8 mouse cellular contexts compared by ENCODE assay signal in the genomic region with DNA sequence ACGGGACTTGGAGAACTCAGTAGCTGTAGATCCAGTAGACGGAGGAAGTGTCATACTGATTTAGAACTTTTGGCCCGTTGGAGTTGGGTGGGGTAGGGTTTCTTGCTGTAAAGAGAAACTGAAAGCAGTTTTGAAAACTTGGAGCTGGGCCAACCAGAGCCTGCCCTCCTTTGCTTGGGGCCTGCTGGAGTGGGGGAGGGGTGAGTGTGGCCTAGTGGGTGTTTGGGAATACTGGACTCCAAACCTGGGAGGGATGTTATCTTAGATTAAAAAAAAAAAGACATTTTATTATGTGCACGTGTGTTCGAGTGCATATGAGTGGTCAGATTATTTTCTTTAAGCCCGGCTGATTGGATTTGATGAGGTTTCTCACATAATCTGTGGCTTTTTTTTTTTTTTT. TPM values are rescaled to one million over a fixed set of nuclear protein-coding genes. Genes with fewer than 3 reads are reported as not detected.
A peak's percentile ranks its signal among the peaks of the same experiment; 100 is the strongest.
DNase-seq lines count a peak whose midpoint lies in the region; ATAC-seq and TF ChIP-seq lines count a peak whose summit lies in the region.

No protein-coding gene starts in this region.

- no peaks in the 10 kb centered on the region; the same call in 1 of the 2 replicates for H3K36me3 ChIP-seq in liver, embryonic 14.5 days (replicated peaks; ENCODE audit: control insufficient read depth, insufficient read depth, low read depth)
- no peaks in the 10 kb centered on the region for H3K36me3 ChIP-seq in neural tube, embryonic 13.5 days

- DNase-seq in 3134 (ENCODE audit: extremely low read depth, insufficient read length, low spot score): peak; percentile 52
- DNase-seq in MEL-GATA-1-ER (ENCODE audit: extremely low read depth, low read depth): peak; percentile 58
- peak; percentile 75 for DNase-seq in cerebellum, adult 9-11 months
- DNase-seq in heart, adult 11 months: peak; percentile 99
- peak; percentile 72 for DNase-seq in kidney, adult 11 months
- peak in 1 of 3 experiments; percentile 59 for DNase-seq in liver, embryonic 14.5 days (ENCODE audit: low read depth in 3 of 3, low spot score in 3 of 3)
- peak; percentile 70 to 80 for DNase-seq in thymus, postnatal 10 days (ENCODE audit: low spot score in 2 of 2)

- no peak for ATAC-seq in liver, embryonic 14.5 days (ENCODE audit: insufficient read depth)
- ATAC-seq in neural tube, embryonic 13.5 days (ENCODE audit: low read depth): no peak

- WGBS in liver, embryonic 14.5 days (ENCODE audit: insufficient replicate concordance): 14% methylated on average over 6 of the region's 6 CpGs
- WGBS in neural tube, embryonic 13.5 days: 46% methylated on average over 6 of the region's 6 CpGs

- TF ChIP-seq EP300 in liver, embryonic 14.5 days (IDR thresholded peaks at IDR 0.05; ENCODE audit: low read depth): no peak

- peak overlapping the region; percentile 68 for H3K9ac ChIP-seq in liver, embryonic 14.5 days (replicated peaks)
- H3K9ac ChIP-seq in neural tube, embryonic 13.5 days: peak overlapping the region; percentile 38; the same call in 1 of the 2 replicates

- peak overlapping the region; percentile 72 for H3K27ac ChIP-seq in liver, embryonic 14.5 days
- peak overlapping the region; percentile 69 for H3K27ac ChIP-seq in neural tube, embryonic 13.5 days (replicated peaks)

- peaks cover 24 to 37% of the 10 kb centered on the region in 2 experiments for H3K4me1 ChIP-seq in liver, embryonic 14.5 days (replicated peaks; ENCODE audit: control insufficient read depth in 2 of 2, insufficient read depth in 2 of 2, low read length in 1 of 2)
- peaks cover 37% of the 10 kb centered on the region for H3K4me1 ChIP-seq in neural tube, embryonic 13.5 days (replicated peaks)

- H3K4me3 ChIP-seq in liver, embryonic 14.5 days (ENCODE audit: insufficient read depth in 1 of 2, low read depth in 2 of 2, low read length in 2 of 2): peak overlapping the region; percentile 61 to 96
- 0 out of 2 replicates have a peak overlapping the region, but pooled peaks have one; percentile 0 for H3K4me3 ChIP-seq in neural tube, embryonic 13.5 days

- no peak for TF ChIP-seq CTCF in liver, embryonic 14.5 days (IDR thresholded peaks at IDR 0.05; ENCODE audit: low read depth)

- H3K4me2 ChIP-seq in liver, embryonic 14.5 days (ENCODE audit: low read depth): peak overlapping the region; percentile 83
- H3K4me2 ChIP-seq in neural tube, embryonic 13.5 days: peak overlapping the region; percentile 84

- no peaks in the 10 kb centered on the region for H3K27me3 ChIP-seq in liver, embryonic 14.5 days (ENCODE audit: control insufficient read depth, insufficient read depth, low read length)
- no peaks in the 10 kb centered on the region for H3K27me3 ChIP-seq in neural tube, embryonic 13.5 days

- no peaks in the 10 kb centered on the region for H3K9me3 ChIP-seq in liver, embryonic 14.5 days (ENCODE audit: control insufficient read depth, low read length)
- no peaks in the 10 kb centered on the region for H3K9me3 ChIP-seq in neural tube, embryonic 13.5 days

RNA-seq across cellular contexts. Expression of gene Kat2b, which starts 3.2 kb away (rescaled TPM):
- 4.0 and 6.0 TPM in 2 replicates for polyA plus RNA-seq in liver, embryonic 14.5 days (2012; rRNA removed)
- polyA plus RNA-seq in liver, embryonic 14.5 days (2014; fragmentation: Nextera tagmentation; extraction: Ambion mirVana): 6.1 and 7.5 TPM in 2 replicates
- polyA plus RNA-seq in neural tube, embryonic 13.5 days (2015; fragmentation: Nextera tagmentation; extraction: Ambion mirVana): 6.4 and 7.3 TPM in 2 replicates

RNA-seq across cellular contexts. Expression of gene Pp2d1, which starts 30.6 kb away (rescaled TPM):
- polyA plus RNA-seq in liver, embryonic 14.5 days (2012; rRNA removed): not detected in 2 replicates
- 0.09 TPM in 1 of 2 replicates, not detected in the other for polyA plus RNA-seq in liver, embryonic 14.5 days (2014; fragmentation: Nextera tagmentation; extraction: Ambion mirVana)
- polyA plus RNA-seq in neural tube, embryonic 13.5 days (2015; fragmentation: Nextera tagmentation; extraction: Ambion mirVana): 0.18 and 0.31 TPM in 2 replicates
